In the genomic region with DNA sequence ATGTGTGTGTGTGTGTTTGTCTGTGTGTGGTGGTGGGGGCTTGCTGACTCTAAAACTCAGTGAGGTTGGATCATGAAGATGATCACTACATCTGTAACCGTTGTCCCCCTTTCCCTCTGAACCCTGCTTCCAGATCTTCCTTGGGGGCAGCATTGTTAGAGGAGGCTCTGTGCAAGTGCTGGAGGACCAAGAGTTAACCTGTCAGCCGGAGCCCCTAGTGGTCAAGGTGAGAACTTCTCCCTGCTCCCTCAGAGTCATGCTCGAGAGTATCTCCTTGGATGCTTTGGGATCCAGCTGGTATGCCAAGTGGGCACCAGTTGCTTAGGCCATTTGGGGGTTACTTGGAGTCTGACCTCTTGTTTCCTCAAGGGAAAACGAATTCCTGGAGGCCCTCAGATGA, we compare ENCODE assay signal across 8 mouse cellular contexts. TPM values are rescaled to one million over a fixed set of nuclear protein-coding genes. Genes with fewer than 3 reads are reported as not detected.
A peak's percentile ranks its signal among the peaks of the same experiment; 100 is the strongest.
DNase-seq lines count a peak whose midpoint lies in the region; ATAC-seq and TF ChIP-seq lines count a peak whose summit lies in the region.
"Not testable (repeated sequence)": the region's sequence is repeated elsewhere in the genome, so short reads cannot be mapped to it uniquely, and the experiment has no call there.

No protein-coding gene starts in this region.

- TF ChIP-seq RAD21 in CH12.LX (IDR thresholded peaks at IDR 0.05; ENCODE audit: low read depth, low read length): not testable (repeated sequence)

- DNase-seq in CH12.LX (ENCODE audit: extremely low read depth); forebrain, postnatal 0 days; layer of hippocampus, adult 2 months (ENCODE audit: low spot score in 2 of 2); liver, postnatal 0 days; midbrain, embryonic 11.5 days (ENCODE audit: low spot score, missing footprints): not testable (repeated sequence)
- DNase-seq in adrenal gland, postnatal 10 days: peak; percentile 27

- not testable (repeated sequence) for H3K4me1 ChIP-seq in CH12.LX (ENCODE audit: control insufficient read depth in 1 of 2, insufficient read depth in 2 of 2); forebrain, postnatal 0 days (ENCODE audit: insufficient read depth); liver, postnatal 0 days (ENCODE audit: insufficient read depth); midbrain, embryonic 11.5 days (ENCODE audit: control insufficient read depth, insufficient read depth, low read length); testis, adult 2 months (ENCODE audit: control insufficient read depth, insufficient read depth, low read length)

- not testable (repeated sequence) for H3K79me2 ChIP-seq in CH12.LX (replicated peaks; ENCODE audit: control insufficient read depth, extremely low read depth, insufficient read depth, poor library complexity, severe bottlenecking)

- TF ChIP-seq POLR2A in CH12.LX (IDR thresholded peaks at IDR 0.05; ENCODE audit: low read depth, low read length); testis, adult 2 months (IDR thresholded peaks at IDR 0.05; ENCODE audit: control insufficient read depth, low read depth, low read length): not testable (repeated sequence)

- not testable (repeated sequence) for TF ChIP-seq EP300 in CH12.LX (IDR thresholded peaks at IDR 0.05; ENCODE audit: low read length); liver, postnatal 0 days (IDR thresholded peaks at IDR 0.05; ENCODE audit: low read depth)

- in situ Hi-C loops in CH12.LX (cut with MboI; ENCODE audit: low pct_ligation_motif_present, low pct_unique_long_range_greater_than_20kb, low sequenced_read_pairs): not testable (repeated sequence)

- not testable (repeated sequence) for H3K4me2 ChIP-seq in CH12.LX (ENCODE audit: insufficient read depth, low read depth, poor library complexity, severe bottlenecking); forebrain, postnatal 0 days (ENCODE audit: low read depth); liver, postnatal 0 days (ENCODE audit: low read depth, low read length); midbrain, embryonic 11.5 days

- H3K9ac ChIP-seq in CH12.LX (ENCODE audit: insufficient read depth, low read depth); forebrain, postnatal 0 days; liver, postnatal 0 days (replicated peaks); midbrain, embryonic 11.5 days (ENCODE audit: low read length): not testable (repeated sequence)

- not testable (repeated sequence) for H3K9me3 ChIP-seq in CH12.LX (replicated peaks; ENCODE audit: low read length); forebrain, postnatal 0 days (ENCODE audit: low read length); liver, postnatal 0 days (ENCODE audit: low read length); midbrain, embryonic 11.5 days (ENCODE audit: control insufficient read depth, low read length)

- not testable (repeated sequence) for H3K27me3 ChIP-seq in CH12.LX (replicated peaks); forebrain, postnatal 0 days (ENCODE audit: insufficient read depth, low read length); liver, postnatal 0 days (ENCODE audit: insufficient read depth, low read length); midbrain, embryonic 11.5 days (ENCODE audit: control insufficient read depth, insufficient read depth, low read length); testis, adult 2 months (ENCODE audit: control insufficient read depth, insufficient read depth, low read length)

- H3K36me3 ChIP-seq in CH12.LX (replicated peaks in 1 of 2; ENCODE audit: control insufficient read depth in 1 of 2, insufficient read depth in 1 of 2, low read length in 1 of 2); forebrain, postnatal 0 days (ENCODE audit: insufficient read depth); liver, postnatal 0 days (replicated peaks; ENCODE audit: insufficient read depth, low read length); midbrain, embryonic 11.5 days (ENCODE audit: control insufficient read depth, insufficient read depth, low read length); testis, adult 2 months (ENCODE audit: control insufficient read depth, insufficient read depth, low read length): not testable (repeated sequence)

- 36% methylated on average over 4 of the region's 4 CpGs for WGBS in forebrain, postnatal 0 days
- WGBS in liver, postnatal 0 days (ENCODE audit: insufficient replicate concordance): 29% methylated on average over 4 of the region's 4 CpGs
- WGBS in midbrain, embryonic 11.5 days: 21% methylated on average over 4 of the region's 4 CpGs

- peak; percentile 49 to 52 for TF ChIP-seq CTCF in CH12.LX (conservative IDR thresholded peaks at IDR 0.05 in 1 of 2, IDR thresholded peaks at IDR 0.05 in 1 of 2; ENCODE audit: low read depth in 2 of 2, low read length in 2 of 2)
- TF ChIP-seq CTCF in forebrain, postnatal 0 days (IDR thresholded peaks at IDR 0.05; ENCODE audit: low read depth): peak; percentile 52
- TF ChIP-seq CTCF in layer of hippocampus, adult 2 months (conservative IDR thresholded peaks at IDR 0.05): peak; percentile 62
- peak; percentile 77 for TF ChIP-seq CTCF in liver, postnatal 0 days (IDR thresholded peaks at IDR 0.05; ENCODE audit: low read depth)
- peak; percentile 37; the same call in 1 of the 2 replicates for TF ChIP-seq CTCF in testis, adult 2 months (IDR thresholded peaks at IDR 0.05; ENCODE audit: control insufficient read depth, insufficient read depth, insufficient replicate concordance, low read depth, low read length)

- H3K4me3 ChIP-seq in CH12.LX (replicated peaks in 1 of 3; ENCODE audit: low read depth in 2 of 3, low read length in 2 of 3, poor library complexity in 1 of 3); forebrain, postnatal 0 days (ENCODE audit: low read depth, low read length); layer of hippocampus, adult 2 months; liver, postnatal 0 days (ENCODE audit: low read depth, low read length); midbrain, embryonic 11.5 days (ENCODE audit: low read depth, low read length); testis, adult 2 months (ENCODE audit: control insufficient read depth, low read depth, low read length): not testable (repeated sequence)

- ATAC-seq in forebrain, postnatal 0 days: not testable (repeated sequence)
- ATAC-seq in inflammation-experienced regulatory T-cells, adult 6 months: peak; percentile 54
- peak; percentile 40 for ATAC-seq in liver, postnatal 0 days
- 0 out of 2 replicates have a peak, but pooled peaks have one; percentile 33 for ATAC-seq in midbrain, embryonic 11.5 days (ENCODE audit: low FRiP score)

- dilution Hi-C loops in CH12.LX (cut with MboI; ENCODE audit: extremely low pct_ligation_motif_present, extremely low pct_unique_long_range_greater_than_20kb, low sequenced_read_pairs): not testable (repeated sequence)

- not testable (repeated sequence) for H3K27ac ChIP-seq in CH12.LX (ENCODE audit: insufficient read depth, low read depth); forebrain, postnatal 0 days (ENCODE audit: low read depth, low read length); layer of hippocampus, adult 2 months; midbrain, embryonic 11.5 days (ENCODE audit: low read depth, low read length); testis, adult 2 months (ENCODE audit: control insufficient read depth, insufficient read depth, low read depth, low read length)
- peak overlapping the region; percentile 7; the same call in 1 of the 2 replicates for H3K27ac ChIP-seq in liver, postnatal 0 days (ENCODE audit: low read depth)

RNA-seq across cellular contexts. Expression of a gene that starts 10.2 kb away (rescaled TPM):
- total RNA-seq in CH12.LX (2012; rRNA removed) (11.4 and 11.8 TPM in 2 replicates), CH12.LX (2014; rRNA removed) (14.0 and 15.4 TPM in 2 replicates)
- polyA plus RNA-seq in CH12.LX (2012; ENCODE audit: insufficient read length, low read depth): 19.9 and 22.0 TPM in 2 replicates
- total RNA-seq in adrenal gland, postnatal 10 days (2021): 10 to 100 TPM; 20.2 to 31.4 TPM
- total RNA-seq in forebrain, postnatal 0 days (2014; rRNA removed): 14.8 and 18.7 TPM in 2 replicates
- 3.5 and 4.1 TPM in 2 replicates for polyA plus RNA-seq in forebrain, postnatal 0 days (2015; fragmentation: Nextera tagmentation; extraction: Ambion mirVana)
- polyA plus RNA-seq in inflammation-experienced regulatory T-cells, adult 6 months (2017; shearing (Covaris generic)): 10 to 100 TPM in 2 of 3 experiments, 1 to 10 TPM in 1; 9.6 to 14.4 (median 13.8) TPM
- 10 to 100 TPM; 23.9 to 24.6 TPM for total RNA-seq in layer of hippocampus, adult 2 months (2021)
- polyA plus RNA-seq in liver, postnatal 0 days (2015; fragmentation: Nextera tagmentation; extraction: Ambion mirVana): 1.1 and 1.2 TPM in 2 replicates
- polyA plus RNA-seq in midbrain, embryonic 11.5 days (2014; fragmentation: Nextera tagmentation; extraction: Ambion mirVana): 5.9 and 6.8 TPM in 2 replicates
- 12.1 and 13.6 TPM in 2 replicates for polyA plus RNA-seq in testis, adult 2 months (2012; rRNA removed)

RNA-seq across cellular contexts. Expression of a gene that starts 10.8 kb away (rescaled TPM):
- total RNA-seq in CH12.LX (2012; rRNA removed) (0.08 and 0.25 TPM in 2 replicates), CH12.LX (2014; rRNA removed) (not detected in 2 replicates)
- not detected in 2 replicates for polyA plus RNA-seq in CH12.LX (2012; ENCODE audit: insufficient read length, low read depth)
- total RNA-seq in adrenal gland, postnatal 10 days (2021): 10 to 100 TPM; 73.8 to 78.3 TPM
- total RNA-seq in forebrain, postnatal 0 days (2014; rRNA removed): 10.2 and 16.6 TPM in 2 replicates
- 11.6 and 11.9 TPM in 2 replicates for polyA plus RNA-seq in forebrain, postnatal 0 days (2015; fragmentation: Nextera tagmentation; extraction: Ambion mirVana)
- polyA plus RNA-seq in inflammation-experienced regulatory T-cells, adult 6 months (2017; shearing (Covaris generic)): 1 to 10 TPM in 2 of 3 experiments, under 1 TPM in 1; 0.36 to 2.2 (median 1.5) TPM
- total RNA-seq in layer of hippocampus, adult 2 months (2021): 10 to 100 TPM; 10.3 to 10.5 TPM
- polyA plus RNA-seq in liver, postnatal 0 days (2015; fragmentation: Nextera tagmentation; extraction: Ambion mirVana): 129 and 135 TPM in 2 replicates
- 3.6 and 4.7 TPM in 2 replicates for polyA plus RNA-seq in midbrain, embryonic 11.5 days (2014; fragmentation: Nextera tagmentation; extraction: Ambion mirVana)
- 19.4 and 24.6 TPM in 2 replicates for polyA plus RNA-seq in testis, adult 2 months (2012; rRNA removed)

RNA-seq across cellular contexts. Expression of a gene that starts 30.8 kb away (rescaled TPM):
- 39.2 and 44.7 TPM in 2 replicates for total RNA-seq in CH12.LX (2012; rRNA removed)
- 21.2 and 24.0 TPM in 2 replicates for total RNA-seq in CH12.LX (2014; rRNA removed)
- 30.7 and 31.3 TPM in 2 replicates for polyA plus RNA-seq in CH12.LX (2012; ENCODE audit: insufficient read length, low read depth)
- total RNA-seq in adrenal gland, postnatal 10 days (2021): 10 to 100 TPM; 43.1 to 45.3 TPM
- 69.9 and 79.8 TPM in 2 replicates for total RNA-seq in forebrain, postnatal 0 days (2014; rRNA removed)
- 24.6 and 25.5 TPM in 2 replicates for polyA plus RNA-seq in forebrain, postnatal 0 days (2015; fragmentation: Nextera tagmentation; extraction: Ambion mirVana)
- polyA plus RNA-seq in inflammation-experienced regulatory T-cells, adult 6 months (2017; shearing (Covaris generic)): 10 to 100 TPM in 2 of 3 experiments, 1 to 10 TPM in 1; 9.1 to 12.7 (median 10.6) TPM
- total RNA-seq in layer of hippocampus, adult 2 months (2021): 10 to 100 TPM; 58.7 to 64.4 TPM
- polyA plus RNA-seq in liver, postnatal 0 days (2015; fragmentation: Nextera tagmentation; extraction: Ambion mirVana): 5.4 and 6.5 TPM in 2 replicates
- polyA plus RNA-seq in midbrain, embryonic 11.5 days (2014; fragmentation: Nextera tagmentation; extraction: Ambion mirVana): 20.2 and 21.2 TPM in 2 replicates
- 24.1 and 24.3 TPM in 2 replicates for polyA plus RNA-seq in testis, adult 2 months (2012; rRNA removed)

RNA-seq across cellular contexts. Expression of a gene that starts 56.9 kb away (rescaled TPM):
- total RNA-seq in CH12.LX (2012; rRNA removed) (554 and 695 TPM in 2 replicates), CH12.LX (2014; rRNA removed) (798 and 801 TPM in 2 replicates)
- polyA plus RNA-seq in CH12.LX (2012; ENCODE audit: insufficient read length, low read depth): 435 and 481 TPM in 2 replicates
- 100 to 1,000 TPM; 283 to 296 TPM for total RNA-seq in adrenal gland, postnatal 10 days (2021)
- 341 and 498 TPM in 2 replicates for total RNA-seq in forebrain, postnatal 0 days (2014; rRNA removed)
- polyA plus RNA-seq in forebrain, postnatal 0 days (2015; fragmentation: Nextera tagmentation; extraction: Ambion mirVana): 367 and 417 TPM in 2 replicates
- 100 to 1,000 TPM; 120 to 202 (median 164) TPM for polyA plus RNA-seq in inflammation-experienced regulatory T-cells, adult 6 months (2017; shearing (Covaris generic))
- total RNA-seq in layer of hippocampus, adult 2 months (2021): 100 to 1,000 TPM; 272 to 281 TPM
- polyA plus RNA-seq in liver, postnatal 0 days (2015; fragmentation: Nextera tagmentation; extraction: Ambion mirVana): 172 and 174 TPM in 2 replicates
- polyA plus RNA-seq in midbrain, embryonic 11.5 days (2014; fragmentation: Nextera tagmentation; extraction: Ambion mirVana): 339 and 371 TPM in 2 replicates
- polyA plus RNA-seq in testis, adult 2 months (2012; rRNA removed): 140 and 167 TPM in 2 replicates
